Mouse (Mus musculus) E14TG2a.4 (cell line): ENCODE measurements around the gene Slc22a14.

ENCODE experiments used
- CTCF ChIP-seq: conservative IDR thresholded peaks from 2 replicates; pipeline ENCODE4 v1.5.1; 2014; ENCODE audit warnings: low read length
- POU5F1 ChIP-seq: IDR thresholded peaks from 2 replicates; pipeline ENCODE4 v1.6.1; 2014; ENCODE audit warnings: low read length, borderline replicate concordance

DNA sequence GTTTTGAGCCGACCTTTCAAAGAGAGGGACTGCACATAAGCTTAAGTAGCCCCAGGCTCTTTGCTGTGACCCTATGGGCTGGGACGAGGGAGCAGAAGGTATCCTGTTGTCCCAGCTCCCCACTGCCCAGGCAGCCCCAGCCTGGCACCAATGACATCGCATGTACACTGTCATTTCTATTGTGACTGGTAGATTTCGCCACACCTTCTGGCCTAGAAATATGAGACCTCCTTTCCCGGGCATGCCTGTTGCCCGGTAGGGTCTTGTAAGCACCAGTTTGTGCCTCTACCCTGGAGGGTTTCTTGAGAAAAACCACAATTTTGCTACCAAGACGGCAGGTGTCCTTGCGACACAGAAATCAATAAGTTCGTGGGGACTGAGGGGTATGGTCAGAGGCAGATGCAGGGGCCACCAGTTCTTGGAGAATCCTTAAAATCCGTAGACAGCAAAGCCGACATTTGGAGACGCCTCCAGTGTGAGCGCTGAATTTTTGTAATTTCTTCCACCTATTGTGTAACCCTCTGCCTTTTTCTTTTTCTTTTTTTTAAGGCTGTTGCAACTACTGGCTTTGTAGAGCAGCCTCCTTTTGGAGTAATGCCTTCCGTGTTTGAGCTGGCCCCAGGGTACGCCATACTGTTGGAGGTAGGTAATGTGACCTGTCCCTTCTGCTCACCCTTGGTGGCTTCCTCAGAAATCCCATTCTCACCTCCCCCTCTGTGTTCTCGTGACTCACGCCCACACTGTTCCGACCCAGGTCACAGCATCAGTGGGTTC, 242.6 kb downstream of the Slc22a14 start:
- TF ChIP-seq CTCF (no peak), POU5F1 (no peak)
